Mouse (Mus musculus): Measurements from ENCODE around the gene Rgs14. TPM values are rescaled to one million over a fixed set of nuclear protein-coding genes. Genes with fewer than 3 reads are reported as not detected.

Gene Rgs14
- 18.1 and 18.7 TPM in 2 replicates for polyA plus RNA-seq (2012)

GRCm38 (mm10) chr13:55369531-55370114 lies at the start of gene Rgs14:
Rgs14 (plus strand) TSS chr13:55369732.

DNA sequence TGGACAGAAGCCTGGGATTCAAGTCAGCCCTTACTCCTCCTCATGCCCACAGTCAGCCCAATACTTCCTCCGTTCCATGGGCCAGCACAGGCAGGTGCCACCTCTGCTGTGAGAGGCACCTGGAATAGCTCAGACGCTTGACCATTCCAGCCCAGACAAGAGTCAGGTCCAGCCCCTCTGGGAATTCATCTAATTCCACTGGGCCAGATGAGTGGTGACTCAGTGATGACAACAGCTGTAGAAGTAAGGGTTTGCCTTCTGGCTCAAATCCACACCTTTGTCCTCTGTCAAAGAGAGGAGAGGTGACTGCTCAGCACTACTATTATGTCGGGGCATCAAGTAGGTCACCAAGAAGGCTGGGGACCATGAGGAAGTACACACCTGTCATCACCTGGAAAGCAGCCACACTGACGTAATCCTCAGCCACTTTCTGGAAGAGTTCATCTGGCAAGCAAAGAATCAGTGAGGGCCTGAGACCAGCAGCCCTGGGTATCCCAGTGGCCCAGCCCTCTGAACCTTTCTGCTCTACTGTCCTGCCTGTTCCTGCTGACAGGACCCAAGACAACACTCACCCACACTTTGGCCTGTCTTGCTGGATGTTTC lies 49.5 kb upstream of the Rgs14 start, which contains the start of gene Prelid1:
Prelid1 (plus strand) TSS at position 570 of the 603 bp plus-strand sequence.

GRCm38 (mm10) chr13:55321434-55322129 lies 48.0 kb upstream of the Rgs14 start, which contains the start of gene Rab24:
Rab24 (minus strand) TSS chr13:55321946.

GRCm38 (mm10) chr13:55329683-55330566 lies 39.6 kb upstream of the Rgs14 start, which contains the start of gene Mxd3:
Mxd3 (minus strand) TSS chr13:55329823.

GRCm38 (mm10) chr13:55362453-55363060 lies 7.0 kb upstream of the Rgs14 start, which contains the start of gene Lman2:
Lman2 (minus strand) TSS chr13:55362783.

DNA sequence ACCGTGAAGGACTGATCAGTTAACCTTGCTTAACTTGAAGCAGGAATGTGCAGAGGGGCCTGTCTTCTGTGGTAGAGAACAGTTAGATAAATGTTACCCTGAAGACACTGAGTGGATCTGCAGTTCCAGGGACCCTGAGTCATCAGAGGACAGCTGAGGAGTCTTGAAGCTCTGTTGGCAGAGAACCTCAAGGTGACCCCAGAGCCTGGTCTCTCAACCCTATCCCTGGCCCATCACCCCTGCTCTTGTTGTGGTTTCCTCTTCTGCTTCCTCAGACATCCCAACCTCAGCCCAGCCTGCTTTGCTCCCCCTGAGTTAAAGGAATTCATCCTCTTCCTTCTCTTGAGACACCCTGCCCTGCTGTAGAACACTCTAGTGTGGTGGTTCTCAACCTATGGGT lies 28.6 kb downstream of the Rgs14 start, which contains the start of gene Slc34a1:
Slc34a1 (plus strand) TSS at position 100 of the 400 bp plus-strand sequence.

DNA sequence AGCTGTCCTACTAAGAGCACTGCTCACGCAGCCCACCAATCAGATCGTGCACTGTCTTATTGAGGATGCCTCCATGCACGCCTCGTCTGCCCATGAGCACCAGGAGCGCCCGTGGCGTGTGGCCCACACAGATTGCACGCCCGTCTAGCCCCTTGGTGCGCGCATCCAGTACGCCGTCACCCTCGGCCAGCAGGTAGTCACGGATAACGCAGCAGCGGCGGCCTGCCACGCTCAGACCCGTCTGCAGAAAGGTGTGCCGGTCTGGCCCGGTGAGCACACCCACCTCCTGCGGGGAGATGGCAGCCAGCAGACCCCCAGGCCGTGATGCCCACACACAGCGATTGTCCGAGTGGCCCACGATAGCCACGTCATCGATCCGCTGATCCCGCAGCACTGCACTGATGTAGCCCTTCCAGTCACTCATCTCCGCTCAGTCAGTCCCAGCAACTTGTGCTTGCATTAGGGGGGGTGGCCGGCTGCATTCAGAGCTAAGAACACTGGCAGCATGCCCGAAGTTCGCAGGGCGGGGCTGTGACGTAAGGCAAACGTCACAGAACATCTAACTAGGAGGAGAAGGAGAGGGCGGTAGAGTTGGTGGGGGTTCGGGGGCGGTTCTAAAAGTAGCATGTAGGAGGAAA lies 45.3 kb downstream of the Rgs14 start, which contains the start of gene Pfn3:
Pfn3 (minus strand) TSS at position 490 of the 638 bp plus-strand sequence.

GRCm38 (mm10) chr13:55426613-55427012 lies 57.1 kb downstream of the Rgs14 start, which contains the start of gene F12:
F12 (minus strand) TSS chr13:55426793.

Other genes starting within 250 kb of the Rgs14 start
- gene Gm17617, start 236.2 kb upstream of the Rgs14 start, polyA plus RNA-seq (2012), result not detected in 2 replicates
- gene Fgfr4, start 217.1 kb upstream of the Rgs14 start, polyA plus RNA-seq (2012), result not detected in 2 replicates
- gene Nsd1, start 159.9 kb upstream of the Rgs14 start, polyA plus RNA-seq (2012), result 12.8 and 13.5 TPM in 2 replicates
- 274 and 289 TPM in 2 replicates for gene Prelid1, start 49.2 kb upstream of the Rgs14 start, polyA plus RNA-seq (2012)
- 79.4 and 99.3 TPM in 2 replicates for gene Rab24, start 47.8 kb upstream of the Rgs14 start, polyA plus RNA-seq (2012)
- 9.2 and 11.5 TPM in 2 replicates for gene Mxd3, start 39.9 kb upstream of the Rgs14 start, polyA plus RNA-seq (2012)
- 128 and 133 TPM in 2 replicates for gene Lman2, start 6.9 kb upstream of the Rgs14 start, polyA plus RNA-seq (2012)
- gene Slc34a1, start 28.5 kb downstream of the Rgs14 start, polyA plus RNA-seq (2012), result 0.29 and 0.36 TPM in 2 replicates
- gene Pfn3, start 45.5 kb downstream of the Rgs14 start, polyA plus RNA-seq (2012), result not detected in 2 replicates
- gene F12, start 57.1 kb downstream of the Rgs14 start, polyA plus RNA-seq (2012), result 0.49 TPM in 1 of 2 replicates, not detected in the other
- 84.4 and 86.7 TPM in 2 replicates for gene Grk6, start 75.3 kb downstream of the Rgs14 start, polyA plus RNA-seq (2012)
- 17.3 and 18.6 TPM in 2 replicates for gene Prr7, start 94.5 kb downstream of the Rgs14 start, polyA plus RNA-seq (2012)
- 6.1 and 8.7 TPM in 2 replicates for gene Dbn1, start 118.4 kb downstream of the Rgs14 start, polyA plus RNA-seq (2012)
- 79.3 and 93.6 TPM in 2 replicates for gene Pdlim7, start 143.9 kb downstream of the Rgs14 start, polyA plus RNA-seq (2012)
- gene Dok3, start 159.6 kb downstream of the Rgs14 start, polyA plus RNA-seq (2012), result 193 and 354 TPM in 2 replicates
- 108 and 132 TPM in 2 replicates for gene Ddx41, start 166.9 kb downstream of the Rgs14 start, polyA plus RNA-seq (2012)
- gene Fam193b, start 201.4 kb downstream of the Rgs14 start, polyA plus RNA-seq (2012), result 99.9 and 120 TPM in 2 replicates
- gene Tmed9, start 204.0 kb downstream of the Rgs14 start, polyA plus RNA-seq (2012), result 247 and 261 TPM in 2 replicates
- 31.0 and 33.7 TPM in 2 replicates for gene B4galt7, start 230.2 kb downstream of the Rgs14 start, polyA plus RNA-seq (2012)